ENCODE assay signal across 8 mouse cellular contexts in genomic region chr17:31057891-31058744, GRCm38 (mm10). TPM values are rescaled to one million over a fixed set of nuclear protein-coding genes. Genes with fewer than 3 reads are reported as not detected.
DNase-seq lines count a peak whose midpoint lies in the region; ATAC-seq and TF ChIP-seq lines count a peak whose summit lies in the region.

No protein-coding gene starts in this region.

- no peak for DNase-seq in gastrocnemius, adult 2 months
- DNase-seq in gastrocnemius, adult 18-20 months (ENCODE audit: low spot score), result no peak
- DNase-seq in thymus, adult 2 months, result peak; percentile 40
- DNase-seq in thymus, postnatal 25 days, result no peak
- DNase-seq in hindbrain, embryonic 11.5 days (ENCODE audit: low spot score), result peak; percentile 47
- no peak for DNase-seq in liver, embryonic 14.5 days (ENCODE audit: low read depth in 3 of 3, low spot score in 3 of 3)
- DNase-seq in adrenal gland, postnatal 36 days, result no peak

- TF ChIP-seq POLR2A in thymus, adult 2 months (IDR thresholded peaks at IDR 0.05; ENCODE audit: control insufficient read depth, extremely low read depth, insufficient read depth, low read length, poor library complexity), result no peak; the same call in 1 of the 2 replicates
- TF ChIP-seq POLR2A in olfactory bulb, adult 2 months (IDR thresholded peaks at IDR 0.05; ENCODE audit: insufficient read depth, low read depth, low read length), result no peak

- H3K9ac ChIP-seq in hindbrain, embryonic 11.5 days (ENCODE audit: low read depth, low read length), result peak overlapping the region; percentile 16
- H3K9ac ChIP-seq in liver, embryonic 14.5 days (replicated peaks), result no peak overlapping the region

- H3K4me1 ChIP-seq in thymus, adult 2 months (replicated peaks; ENCODE audit: control insufficient read depth, insufficient read depth, low read length), result peaks cover 30% of the 10 kb centered on the region
- H3K4me1 ChIP-seq in hindbrain, embryonic 11.5 days (replicated peaks; ENCODE audit: control insufficient read depth, insufficient read depth, low read length), result peaks cover 2% of the 10 kb centered on the region; the same call in 1 of the 2 replicates
- H3K4me1 ChIP-seq in liver, embryonic 14.5 days (replicated peaks; ENCODE audit: control insufficient read depth in 2 of 2, insufficient read depth in 2 of 2, low read length in 1 of 2), result peaks cover 7 to 27% of the 10 kb centered on the region in 2 experiments
- H3K4me1 ChIP-seq in olfactory bulb, adult 2 months (ENCODE audit: control insufficient read depth, insufficient read depth, low read length), result peaks cover 31% of the 10 kb centered on the region

- TF ChIP-seq EP300 in liver, embryonic 14.5 days (IDR thresholded peaks at IDR 0.05; ENCODE audit: low read depth), result no peak

- peak overlapping the region; percentile 62 for H3K27ac ChIP-seq in gastrocnemius, adult 2 months
- peak overlapping the region; percentile 91 for H3K27ac ChIP-seq in thymus, adult 2 months (ENCODE audit: control insufficient read depth, insufficient read depth, low read length)
- 0 out of 2 replicates have a peak overlapping the region, but pooled peaks have one; percentile 3 for H3K27ac ChIP-seq in hindbrain, embryonic 11.5 days (ENCODE audit: low read depth, low read length)
- no peak overlapping the region for H3K27ac ChIP-seq in liver, embryonic 14.5 days
- H3K27ac ChIP-seq in olfactory bulb, adult 2 months (ENCODE audit: insufficient read depth, low read depth, low read length), result peak overlapping the region; percentile 91

- peak overlapping the region; percentile 79 for H3K4me2 ChIP-seq in hindbrain, embryonic 11.5 days (replicated peaks; ENCODE audit: low read depth, low read length)
- H3K4me2 ChIP-seq in liver, embryonic 14.5 days (ENCODE audit: low read depth), result peak overlapping the region; percentile 69

- no peak for TF ChIP-seq CTCF in gastrocnemius, adult 2 months (IDR thresholded peaks at IDR 0.05)
- peak; percentile 7; the same call in 1 of the 2 replicates for TF ChIP-seq CTCF in thymus, adult 2 months (IDR thresholded peaks at IDR 0.05; ENCODE audit: borderline replicate concordance, control insufficient read depth, extremely low read depth, insufficient read depth, low read length, poor library complexity)
- no peak for TF ChIP-seq CTCF in liver, embryonic 14.5 days (IDR thresholded peaks at IDR 0.05; ENCODE audit: low read depth)
- no peak for TF ChIP-seq CTCF in olfactory bulb, adult 2 months (IDR thresholded peaks at IDR 0.05; ENCODE audit: insufficient read depth, low read depth, low read length)

- no peaks in the 10 kb centered on the region for H3K36me3 ChIP-seq in thymus, adult 2 months (ENCODE audit: control insufficient read depth, insufficient read depth, low read length)
- H3K36me3 ChIP-seq in hindbrain, embryonic 11.5 days (ENCODE audit: control insufficient read depth, insufficient read depth, low read length), result no peaks in the 10 kb centered on the region
- no peaks in the 10 kb centered on the region for H3K36me3 ChIP-seq in liver, embryonic 14.5 days (replicated peaks; ENCODE audit: control insufficient read depth, insufficient read depth, low read depth)

- peak; percentile 70 for ATAC-seq in hindbrain, embryonic 11.5 days (ENCODE audit: low FRiP score)
- ATAC-seq in liver, embryonic 14.5 days (ENCODE audit: insufficient read depth), result 0 out of 2 replicates have a peak, but pooled peaks have one; percentile 27

- intact Hi-C loops in gastrocnemius, adult 2 months (cut with DNase I), result no loop called here

- H3K27me3 ChIP-seq in thymus, adult 2 months (ENCODE audit: control insufficient read depth, insufficient read depth, low read length), result no peaks in the 10 kb centered on the region
- peaks cover 8% of the 10 kb centered on the region for H3K27me3 ChIP-seq in hindbrain, embryonic 11.5 days (ENCODE audit: control insufficient read depth, insufficient read depth, low read length)
- H3K27me3 ChIP-seq in liver, embryonic 14.5 days (ENCODE audit: control insufficient read depth, insufficient read depth, low read length), result peaks cover 34% of the 10 kb centered on the region

- under 1% methylated on average over 31 of the region's 31 CpGs for WGBS in thymus, adult 2 months
- 2% methylated on average over 31 of the region's 31 CpGs for WGBS in hindbrain, embryonic 11.5 days
- 2% methylated on average over 31 of the region's 31 CpGs for WGBS in liver, embryonic 14.5 days (ENCODE audit: insufficient replicate concordance)
- WGBS in olfactory bulb, adult 2 months, result under 1% methylated on average over 31 of the region's 31 CpGs

- peak overlapping the region; percentile 78 for H3K4me3 ChIP-seq in gastrocnemius, adult 2 months
- H3K4me3 ChIP-seq in thymus, adult 2 months (ENCODE audit: control insufficient read depth, insufficient read depth, low read length), result peak overlapping the region; percentile 89
- H3K4me3 ChIP-seq in hindbrain, embryonic 11.5 days (ENCODE audit: low read depth, low read length), result peak overlapping the region; percentile 44
- peak overlapping the region; percentile 47 to 48 for H3K4me3 ChIP-seq in liver, embryonic 14.5 days (ENCODE audit: insufficient read depth in 1 of 2, low read depth in 2 of 2, low read length in 2 of 2)
- H3K4me3 ChIP-seq in olfactory bulb, adult 2 months (ENCODE audit: insufficient read depth, low read depth, low read length), result peak overlapping the region; percentile 85

- H3K9me3 ChIP-seq in hindbrain, embryonic 11.5 days (ENCODE audit: control insufficient read depth, low read length), result no peaks in the 10 kb centered on the region
- no peaks in the 10 kb centered on the region for H3K9me3 ChIP-seq in liver, embryonic 14.5 days (ENCODE audit: control insufficient read depth, low read length)

RNA-seq across cellular contexts. Expression of gene Abcg1, which starts 0.6 kb away (rescaled TPM):
- total RNA-seq in gastrocnemius, adult 2 months (2021), result 1 to 10 TPM in 1 of 2 experiments, under 1 TPM in 1; 0.89 to 2.5 TPM
- total RNA-seq in gastrocnemius, adult 18-20 months (2021), result 1 to 10 TPM; 1.6 to 1.7 TPM
- polyA plus RNA-seq in thymus, adult 2 months (2012; rRNA removed), result 103 and 107 TPM in 2 replicates
- 9.7 and 10.5 TPM in 2 replicates for polyA plus RNA-seq in hindbrain, embryonic 11.5 days (2014; fragmentation: Nextera tagmentation; extraction: Ambion mirVana)
- 1.6 and 2.3 TPM in 2 replicates for polyA plus RNA-seq in liver, embryonic 14.5 days (2012; rRNA removed)
- 6.1 and 6.4 TPM in 2 replicates for polyA plus RNA-seq in liver, embryonic 14.5 days (2014; fragmentation: Nextera tagmentation; extraction: Ambion mirVana)
- polyA plus RNA-seq in olfactory bulb, adult 2 months (2012; ENCODE audit: insufficient read depth, insufficient read length, low replicate concordance, missing spikeins), result not detected in 2 replicates
- total RNA-seq in adrenal gland, postnatal 36 days (2021), result 10 to 100 TPM; 10.0 to 12.7 TPM

Comparison
In these comparisons a context has a peak if more than half of its experiments do, and no peak if none do; other contexts are left out.
1. DNase-seq: peak in thymus, adult 2 months (single experiment) and hindbrain, embryonic 11.5 days (single experiment); none in gastrocnemius, adult 2 months (single experiment), gastrocnemius, adult 18-20 months (single experiment), thymus, postnatal 25 days (single experiment), liver, embryonic 14.5 days (0 of 3) and adrenal gland, postnatal 36 days (0 of 2).
2. Peak in every context shown above with its lines, with median percentiles within 50 percentile points of each other: H3K4me3 ChIP-seq.